Mouse (Mus musculus) midbrain, embryonic 16.5 days (tissue): ENCODE measurements at regions not wholly inside any gene's neighbourhood (a gene's known extent, or its start where the extent isn't known, plus 50 kb on each side); places are given as distances from the start of the nearest gene placed in this dataset.

Source experiments
- ATAC-seq: fragments of 200-750 bp; cut with Nextera tagmentation; 2 replicates; pipeline ENCODE4 v1.8.0; 2017; ENCODE audit warnings: moderate TSS enrichment
- H3K27ac ChIP-seq: fragments of 300-500 bp; sonication (generic); 2 replicates; pipeline ENCODE4 v1.5.1; 2014; ENCODE audit warnings: mild to moderate bottlenecking, low read length, mixed read lengths
- H3K27me3 ChIP-seq: fragments of 300-500 bp; sonication (generic); 2 replicates; pipeline ENCODE4 v1.6.1; 2014; ENCODE audit warnings: low read depth, low read length, mixed read lengths; ENCODE audit not compliant: control insufficient read depth, insufficient read depth
- H3K36me3 ChIP-seq: fragments of 300-500 bp; sonication (generic); 2 replicates; pipeline ENCODE4 v1.6.1; 2014; ENCODE audit warnings: mild to moderate bottlenecking, low read length, moderate library complexity, mixed read lengths; ENCODE audit not compliant: control insufficient read depth, insufficient read depth
- H3K4me1 ChIP-seq: fragments of 300-500 bp; sonication (generic); 2 replicates; pipeline ENCODE4 v1.6.1; 2014; ENCODE audit warnings: mild to moderate bottlenecking, low read length, mixed read lengths; ENCODE audit not compliant: control insufficient read depth, insufficient read depth
- H3K4me2 ChIP-seq: fragments of 300-500 bp; sonication (generic); 2 replicates; pipeline ENCODE4 v1.6.1; 2014; ENCODE audit warnings: mild to moderate bottlenecking, low read length, mixed read lengths
- H3K4me3 ChIP-seq: fragments of 300-500 bp; sonication (generic); 2 replicates; pipeline ENCODE4 v1.5.1; 2014; ENCODE audit warnings: low read depth, mild to moderate bottlenecking, low read length, moderate library complexity, mixed read lengths
- H3K9ac ChIP-seq: fragments of 300-500 bp; sonication (generic); 2 replicates; pipeline ENCODE4 v1.6.1; 2014; ENCODE audit warnings: low read depth, low read length, mixed read lengths
- H3K9me3 ChIP-seq: fragments of 300-500 bp; sonication (generic); replicated peaks from 2 replicates; pipeline ENCODE4 v1.6.1; 2014; ENCODE audit warnings: mild to moderate bottlenecking, low read length, mixed read lengths; ENCODE audit not compliant: control insufficient read depth, poor library complexity, severe bottlenecking
- WGBS: fragments of 180-500 bp; shearing (Covaris S2); extraction: QIAGEN DNeasy Blood & Tissue Kit; methylation state at CpG from one replicate; pipeline ENCODE4 v1.1.7; 2014; 5-methylcytosine and 5-hydroxymethylcytosine counted together

- Histone ChIP-seq H3K4me3 (no peak overlapping the region), H3K4me2 (no peak overlapping the region), H3K4me1 (no peaks in the 10 kb centered on the region), H3K36me3 (no peaks in the 10 kb centered on the region), H3K27ac (no peak overlapping the region), H3K27me3 (no peaks in the 10 kb centered on the region), H3K9me3 (no peaks in the 10 kb centered on the region), H3K9ac (no peak overlapping the region)
- no peak for ATAC-seq
- 89% methylated on average over 7 of the region's 7 CpGs for WGBS
These were observed 370.2 kb upstream of the Gm5148 start for GRCm38 (mm10) chr3:38094370-38094979.

GRCm38 (mm10) chr3:38084548-38084947 lies 360.3 kb upstream of the Gm5148 start:
- Histone ChIP-seq H3K27ac (no peak overlapping the region), H3K4me3 (no peak overlapping the region), H3K4me2 (no peak overlapping the region), H3K9me3 (no peaks in the 10 kb centered on the region), H3K9ac (no peak overlapping the region), H3K4me1 (no peaks in the 10 kb centered on the region), H3K36me3 (no peaks in the 10 kb centered on the region), H3K27me3 (no peaks in the 10 kb centered on the region)
- 81% methylated on average over 6 of the region's 6 CpGs for WGBS
- no peak for ATAC-seq

GRCm38 (mm10) chr3:38082386-38082785 lies 358.1 kb upstream of the Gm5148 start:
- ATAC-seq: no peak
- H3K36me3 ChIP-seq: no peaks in the 10 kb centered on the region
- WGBS: 88% methylated on average over 11 of the region's 11 CpGs
- no peak overlapping the region for H3K4me2 ChIP-seq
- no peaks in the 10 kb centered on the region for H3K4me1 ChIP-seq
- H3K9ac ChIP-seq: no peak overlapping the region
- H3K27ac ChIP-seq: no peak overlapping the region
- H3K4me3 ChIP-seq: no peak overlapping the region
- H3K27me3 ChIP-seq: no peaks in the 10 kb centered on the region
- H3K9me3 ChIP-seq: no peaks in the 10 kb centered on the region

GRCm38 (mm10) chr3:38076835-38077234 lies 352.5 kb upstream of the Gm5148 start:
- Histone ChIP-seq H3K4me2 (no peak overlapping the region), H3K4me1 (no peaks in the 10 kb centered on the region), H3K36me3 (no peaks in the 10 kb centered on the region), H3K9ac (no peak overlapping the region), H3K27me3 (no peaks in the 10 kb centered on the region), H3K27ac (no peak overlapping the region), H3K4me3 (no peak overlapping the region), H3K9me3 (0 out of 2 replicates have a peak, but pooled peaks cover 3% of the 10 kb centered on the region)
- 80% methylated on average over 1 of the region's 1 CpGs for WGBS
- no peak for ATAC-seq

- no peak for ATAC-seq
- no peak overlapping the region for H3K27ac ChIP-seq
- 0 out of 2 replicates have a peak, but pooled peaks cover 3% of the 10 kb centered on the region for H3K9me3 ChIP-seq
- H3K4me2 ChIP-seq: no peak overlapping the region
- H3K4me1 ChIP-seq: no peaks in the 10 kb centered on the region
- WGBS: 87% methylated on average over 4 of the region's 4 CpGs
- no peaks in the 10 kb centered on the region for H3K36me3 ChIP-seq
- H3K4me3 ChIP-seq: no peak overlapping the region
- no peaks in the 10 kb centered on the region for H3K27me3 ChIP-seq
- H3K9ac ChIP-seq: no peak overlapping the region
These were observed 349.7 kb upstream of the Gm5148 start for GRCm38 (mm10) chr3:38073946-38074345.

GRCm38 (mm10) chr3:38055627-38056026 lies 331.3 kb upstream of the Gm5148 start:
- no peaks in the 10 kb centered on the region for H3K9me3 ChIP-seq
- no peak overlapping the region for H3K4me3 ChIP-seq
- H3K27me3 ChIP-seq: no peaks in the 10 kb centered on the region
- H3K36me3 ChIP-seq: no peaks in the 10 kb centered on the region
- no peak overlapping the region for H3K27ac ChIP-seq
- no peak for ATAC-seq
- no peak overlapping the region for H3K4me2 ChIP-seq
- no peaks in the 10 kb centered on the region for H3K4me1 ChIP-seq
- H3K9ac ChIP-seq: no peak overlapping the region
- 88% methylated on average over 9 of the region's 9 CpGs for WGBS

- Histone ChIP-seq H3K4me2 (no peak overlapping the region), H3K27ac (no peak overlapping the region), H3K27me3 (no peaks in the 10 kb centered on the region), H3K4me3 (no peak overlapping the region), H3K4me1 (no peaks in the 10 kb centered on the region), H3K36me3 (no peaks in the 10 kb centered on the region), H3K9me3 (no peaks in the 10 kb centered on the region), H3K9ac (no peak overlapping the region)
- ATAC-seq: no peak
- 80% methylated on average over 7 of the region's 7 CpGs for WGBS
These were observed 328.7 kb upstream of the Gm5148 start for GRCm38 (mm10) chr3:38052941-38053340.

- Histone ChIP-seq H3K36me3 (no peaks in the 10 kb centered on the region), H3K27me3 (no peaks in the 10 kb centered on the region), H3K9me3 (no peaks in the 10 kb centered on the region), H3K4me2 (no peak overlapping the region), H3K4me3 (no peak overlapping the region), H3K9ac (no peak overlapping the region), H3K27ac (no peak overlapping the region), H3K4me1 (no peaks in the 10 kb centered on the region)
- WGBS: 94% methylated on average over 11 of the region's 11 CpGs
- no peak for ATAC-seq
These were observed 327.5 kb upstream of the Gm5148 start for GRCm38 (mm10) chr3:38051748-38052147.

- H3K4me3 ChIP-seq: no peak overlapping the region
- H3K9ac ChIP-seq: no peak overlapping the region
- no peak overlapping the region for H3K27ac ChIP-seq
- H3K9me3 ChIP-seq: no peaks in the 10 kb centered on the region
- no peaks in the 10 kb centered on the region for H3K27me3 ChIP-seq
- H3K4me2 ChIP-seq: no peak overlapping the region
- no peaks in the 10 kb centered on the region for H3K4me1 ChIP-seq
- ATAC-seq: no peak
- WGBS: 38% methylated on average over 9 of the region's 9 CpGs
- no peaks in the 10 kb centered on the region for H3K36me3 ChIP-seq
These were observed 326.6 kb upstream of the Gm5148 start for GRCm38 (mm10) chr3:38050856-38051255.
